Mouse (Mus musculus): ENCODE measurements around the gene Helz.
"Not testable (repeated sequence)": the region's sequence is repeated elsewhere in the genome, so short reads cannot be mapped to it uniquely, and the experiment has no call there.

Helz gene

GRCm38 (mm10) chr11:107547351-107548203 lies at the start of gene Helz:
Helz (plus strand) TSS chr11:107547930.
- DNase-seq = peak; percentile 90

- DNase-seq = no peak
These were observed 44.9 kb upstream of the Helz start for GRCm38 (mm10) chr11:107502801-107503200.

GRCm38 (mm10) chr11:107504364-107504763 lies 43.4 kb upstream of the Helz start:
- not testable (repeated sequence) for DNase-seq

- DNase-seq = peak; percentile 40
These were observed 41.5 kb upstream of the Helz start for GRCm38 (mm10) chr11:107506260-107506659.

GRCm38 (mm10) chr11:107509631-107510338 lies 37.9 kb upstream of the Helz start:
- peak; percentile 59 for DNase-seq

GRCm38 (mm10) chr11:107510362-107511269 lies 37.1 kb upstream of the Helz start:
- peak; percentile 58 for DNase-seq

GRCm38 (mm10) chr11:107511954-107512353 lies 35.8 kb upstream of the Helz start:
- peak; percentile 78 for DNase-seq

- no peak for DNase-seq
These were observed 34.7 kb upstream of the Helz start for GRCm38 (mm10) chr11:107513047-107513446.

- DNase-seq = no peak
These were observed 31.3 kb upstream of the Helz start for GRCm38 (mm10) chr11:107516387-107516786.

GRCm38 (mm10) chr11:107518645-107519429 lies 28.9 kb upstream of the Helz start:
- DNase-seq = no peak

GRCm38 (mm10) chr11:107521153-107521552 lies 26.6 kb upstream of the Helz start:
- no peak for DNase-seq

- no peak for DNase-seq
These were observed 22.8 kb upstream of the Helz start for GRCm38 (mm10) chr11:107524966-107525365.

- DNase-seq = peak; percentile 30
These were observed 20.1 kb upstream of the Helz start for GRCm38 (mm10) chr11:107527632-107528031.

GRCm38 (mm10) chr11:107529320-107529719 lies 18.4 kb upstream of the Helz start:
- peak; percentile 45 for DNase-seq

GRCm38 (mm10) chr11:107531445-107531844 lies 16.3 kb upstream of the Helz start:
- DNase-seq = no peak

GRCm38 (mm10) chr11:107532271-107532670 lies 15.5 kb upstream of the Helz start:
- DNase-seq = no peak

GRCm38 (mm10) chr11:107538994-107539393 lies 8.7 kb upstream of the Helz start:
- DNase-seq = no peak

GRCm38 (mm10) chr11:107540339-107540738 lies 7.4 kb upstream of the Helz start:
- no peak for DNase-seq

- no peak for DNase-seq
These were observed 1.8 kb upstream of the Helz start for GRCm38 (mm10) chr11:107545747-107546476.

- peak; percentile 77 for DNase-seq
These were observed 946 bp upstream of the Helz start for GRCm38 (mm10) chr11:107546667-107547301.

Data from embryo, embryonic 11 days (tissue).